Mouse (Mus musculus) activated CD4-positive, CD25-positive, alpha-beta regulatory T cell, adult 4 months (primary cell): ENCODE data around the gene Krr1. TPM values are rescaled to one million over a fixed set of nuclear protein-coding genes. Genes with fewer than 3 reads are reported as not detected.
A peak's percentile ranks its signal among the peaks of the same experiment; 100 is the strongest.

Experiments used
- ATAC-seq: one replicate; pipeline ENCODE4 v1.8.0; 2017
- polyA plus RNA-seq, 2 experiments: library from polyadenylated mRNA; unstranded; fragments of 100-300 nt; shearing (Covaris generic); gene quantifications; one replicate each; pipeline ENCODE4 v1.2.1; 2017

The Krr1 gene
- polyA plus RNA-seq: 10 to 100 TPM; 41.2 to 41.9 TPM

GRCm38 (mm10) chr10:111972542-111973361 is at the start of gene Krr1:
Krr1 (plus strand) TSS chr10:111972664.
- peak; percentile 98 for ATAC-seq

GRCm38 (mm10) chr10:111923503-111924135 is 48.8 kb upstream of the Krr1 start:
- ATAC-seq: no peak

GRCm38 (mm10) chr10:111924141-111924540 is 48.3 kb upstream of the Krr1 start:
- ATAC-seq: peak; percentile 68

- ATAC-seq: peak; percentile 13
Measured at GRCm38 (mm10) chr10:111924716-111925488, 47.6 kb upstream of the Krr1 start.

GRCm38 (mm10) chr10:111925489-111925860 is 47.0 kb upstream of the Krr1 start:
- ATAC-seq: peak; percentile 70

- ATAC-seq: no peak
Measured at GRCm38 (mm10) chr10:111932621-111933345, 39.7 kb upstream of the Krr1 start.

- no peak for ATAC-seq
Measured at GRCm38 (mm10) chr10:111935207-111935606, 37.3 kb upstream of the Krr1 start.

- ATAC-seq: no peak
Measured at GRCm38 (mm10) chr10:111936021-111936420, 36.4 kb upstream of the Krr1 start.

- no peak for ATAC-seq
Measured at GRCm38 (mm10) chr10:111936491-111937145, 35.8 kb upstream of the Krr1 start.

- ATAC-seq: no peak
Measured at GRCm38 (mm10) chr10:111937146-111937534, 35.3 kb upstream of the Krr1 start.

GRCm38 (mm10) chr10:111943026-111943425 is 29.4 kb upstream of the Krr1 start:
- no peak for ATAC-seq

GRCm38 (mm10) chr10:111945563-111945962 is 26.9 kb upstream of the Krr1 start:
- ATAC-seq: no peak

- ATAC-seq: no peak
Measured at GRCm38 (mm10) chr10:111948041-111948440, 24.4 kb upstream of the Krr1 start.

- ATAC-seq: no peak
Measured at GRCm38 (mm10) chr10:111949008-111949407, 23.5 kb upstream of the Krr1 start.

GRCm38 (mm10) chr10:111955836-111956235 is 16.6 kb upstream of the Krr1 start:
- no peak for ATAC-seq

GRCm38 (mm10) chr10:111957271-111958045 is 15.0 kb upstream of the Krr1 start:
- peak; percentile 83 for ATAC-seq

GRCm38 (mm10) chr10:111958046-111958421 is 14.4 kb upstream of the Krr1 start:
- no peak for ATAC-seq

- ATAC-seq: no peak
Measured at GRCm38 (mm10) chr10:111959353-111959752, 13.1 kb upstream of the Krr1 start.

- no peak for ATAC-seq
Measured at GRCm38 (mm10) chr10:111960459-111960858, 12.0 kb upstream of the Krr1 start.

- no peak for ATAC-seq
Measured at GRCm38 (mm10) chr10:111966394-111966793, 6.1 kb upstream of the Krr1 start.

- no peak for ATAC-seq
Measured at GRCm38 (mm10) chr10:111971929-111972328, 535 bp upstream of the Krr1 start.
